Mouse (Mus musculus): ENCODE data around the gene Gm11568.
"Not testable (repeated sequence)": the region's sequence is repeated elsewhere in the genome, so short reads cannot be mapped to it uniquely, and the experiment has no call there.

Gene Gm11568

DNA sequence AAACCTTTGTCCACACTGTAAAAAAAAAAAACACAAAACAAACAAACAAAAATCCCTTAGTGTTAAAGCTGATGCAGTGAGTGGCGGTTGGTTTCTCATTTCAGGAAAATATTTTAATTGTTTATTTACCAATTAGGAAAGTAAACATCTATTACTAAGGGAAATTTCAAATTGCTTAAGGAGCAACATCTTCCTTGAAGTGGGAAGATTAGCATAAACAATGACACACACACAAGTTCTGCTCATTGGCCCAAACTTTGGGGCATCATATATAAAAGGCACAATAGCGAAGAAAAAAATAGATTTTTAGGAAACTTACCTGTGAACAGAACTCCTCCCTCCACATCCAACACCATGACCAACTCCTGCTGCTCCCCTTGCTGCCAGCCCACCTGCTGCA lies at the start of gene Gm11568:
TSS of gene Gm11568 (plus strand) at position 301 of the 400 bp plus-strand sequence.
- DNase-seq, result no peak

DNA sequence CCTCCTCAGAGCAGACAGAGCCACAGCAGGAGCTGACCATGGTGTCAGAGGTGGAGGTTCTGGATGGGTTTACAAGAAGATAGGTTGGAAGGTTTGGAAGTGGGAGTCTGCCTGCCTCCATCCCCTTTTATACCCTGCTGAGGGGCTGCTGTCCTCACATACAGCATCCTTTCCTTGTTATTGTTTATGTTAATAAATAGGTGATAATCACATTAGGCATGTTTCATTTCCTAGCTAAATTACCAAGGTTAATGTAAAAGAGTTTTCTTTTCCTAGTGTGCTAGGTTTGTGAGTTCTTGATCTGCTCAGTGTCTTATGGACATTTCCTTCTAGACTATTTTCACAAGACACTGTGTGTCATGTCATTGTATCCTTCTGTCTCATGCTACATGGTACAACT lies 47.9 kb upstream of the Gm11568 start, which contains the start of gene Krtap4-13:
TSS of gene Krtap4-13 (minus strand) at position 101 of the 400 bp plus-strand sequence.
- DNase-seq, result not testable (repeated sequence)

DNA sequence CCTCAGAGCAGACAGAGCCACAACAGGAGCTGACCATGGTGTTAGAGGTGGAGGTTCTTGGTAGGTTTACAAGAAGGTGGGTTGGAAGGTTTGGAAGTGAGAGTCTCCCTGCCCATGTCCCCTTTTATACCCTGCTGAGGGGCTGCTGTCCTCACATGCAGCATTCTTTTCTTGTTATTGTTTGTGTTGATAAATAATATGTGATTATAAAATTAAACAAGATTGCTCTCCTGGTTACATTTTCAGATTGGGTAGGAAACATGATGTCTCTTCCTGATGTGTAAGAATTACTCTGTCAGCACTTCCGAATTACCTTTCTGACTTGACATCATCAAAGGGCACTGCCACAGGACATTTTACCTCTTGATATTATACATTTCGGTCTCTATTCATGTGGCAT lies 42.2 kb upstream of the Gm11568 start, which contains the start of gene Gm11564:
TSS of gene Gm11564 (minus strand) at position 101 of the 400 bp plus-strand sequence.
- DNase-seq, result not testable (repeated sequence)

DNA sequence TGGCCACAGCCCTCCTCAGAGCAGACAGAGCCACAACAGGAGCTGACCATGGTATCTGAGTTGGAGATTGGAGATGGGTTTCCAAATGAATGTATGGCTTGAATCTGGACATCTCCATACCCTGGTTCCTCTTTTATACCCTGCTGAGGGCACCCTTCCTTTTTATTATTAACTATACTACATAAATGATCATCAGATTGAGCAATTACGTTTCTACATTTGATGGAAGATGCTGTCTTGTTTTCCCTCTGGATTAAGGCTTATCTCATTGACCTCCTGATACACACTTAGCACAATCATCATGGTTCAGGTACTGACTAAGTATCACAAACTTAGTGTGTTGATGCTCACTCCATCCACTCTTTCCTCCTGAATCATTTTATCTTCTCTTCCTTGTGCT lies 19.8 kb upstream of the Gm11568 start, which contains the start of gene 2300003K06Rik:
TSS of gene 2300003K06Rik (minus strand) at position 101 of the 400 bp plus-strand sequence.
- no peak for DNase-seq

DNA sequence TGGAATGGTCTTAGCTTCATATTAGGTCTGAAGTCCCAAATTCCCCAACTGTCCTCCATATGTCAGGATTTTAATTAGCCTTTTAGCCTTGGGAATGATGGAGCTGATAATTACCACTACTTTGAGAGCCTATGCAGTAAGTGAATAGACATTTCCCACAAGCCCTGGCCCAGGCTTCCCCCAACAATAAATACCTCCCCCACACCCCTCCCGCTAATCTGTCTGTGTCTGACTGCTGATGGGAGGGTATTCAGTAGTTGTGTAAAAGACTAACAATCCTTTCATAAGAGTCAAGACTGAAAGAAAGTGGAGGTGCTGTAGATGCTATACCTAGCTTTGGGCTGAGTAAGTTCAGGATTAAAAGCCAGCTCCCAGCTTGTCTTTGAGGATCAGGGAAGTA lies 15.5 kb upstream of the Gm11568 start:
- DNase-seq, result no peak

DNA sequence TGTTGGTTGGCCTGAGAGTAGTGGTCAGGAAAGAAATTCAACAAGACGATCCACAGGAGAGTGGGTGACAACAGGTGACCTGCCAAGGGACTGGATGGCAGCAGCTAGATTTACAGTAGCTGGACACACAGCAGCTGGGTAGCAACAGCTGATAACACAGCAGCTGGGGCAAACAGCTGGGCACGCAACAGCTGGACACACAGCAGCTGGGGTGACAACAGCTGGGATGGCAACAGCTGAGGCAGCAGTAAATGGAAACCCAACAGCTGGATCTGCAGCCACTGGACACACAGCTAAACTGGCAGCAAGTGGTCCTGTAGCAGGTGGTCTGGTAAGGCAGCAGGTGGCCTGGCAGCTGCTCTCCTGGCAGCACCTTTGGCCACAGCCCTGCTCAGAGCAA lies 11.0 kb upstream of the Gm11568 start:
- DNase-seq, result no peak

DNA sequence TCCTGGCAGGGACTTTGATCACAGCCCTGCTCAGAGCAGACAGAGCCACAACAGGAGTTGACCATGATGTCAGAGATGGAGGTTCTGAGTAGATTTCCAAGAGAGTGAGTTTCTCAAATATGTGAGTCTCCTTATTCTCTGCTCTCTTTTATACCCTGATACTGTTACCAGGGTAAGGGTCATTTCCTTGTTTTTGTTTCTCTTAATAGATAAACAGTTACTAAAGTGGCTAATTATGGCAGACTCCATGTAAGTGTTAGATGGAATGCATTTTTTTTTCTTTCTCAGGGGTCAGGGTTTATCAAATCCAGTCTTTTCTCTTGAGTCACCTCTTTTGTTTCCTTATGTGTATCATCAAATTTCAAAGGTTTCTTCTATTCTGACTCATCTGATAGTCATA lies 6.2 kb upstream of the Gm11568 start, which contains the start of gene Krtap4-16:
TSS of gene Krtap4-16 (minus strand) at position 101 of the 400 bp plus-strand sequence.
- no peak for DNase-seq

DNA sequence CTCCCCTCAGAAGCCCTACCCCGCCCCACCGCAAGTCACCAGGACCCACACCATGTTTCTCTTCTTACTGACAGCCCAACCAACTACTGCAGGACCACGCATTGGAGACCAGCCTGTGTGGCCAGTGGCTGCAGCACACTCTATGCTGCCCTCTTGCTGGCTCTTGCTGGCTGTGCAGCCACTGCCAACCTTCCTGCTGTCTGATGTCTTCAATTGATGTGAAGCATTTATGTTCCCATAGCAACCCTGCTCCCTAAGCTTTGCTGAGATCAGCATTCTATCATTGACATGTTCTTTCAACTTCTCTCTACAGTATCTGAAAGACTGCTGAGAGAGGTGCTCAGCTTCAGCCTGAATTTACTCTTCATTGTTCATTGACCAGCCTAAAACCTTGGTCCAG lies 3.6 kb upstream of the Gm11568 start:
- DNase-seq, result no peak

DNA sequence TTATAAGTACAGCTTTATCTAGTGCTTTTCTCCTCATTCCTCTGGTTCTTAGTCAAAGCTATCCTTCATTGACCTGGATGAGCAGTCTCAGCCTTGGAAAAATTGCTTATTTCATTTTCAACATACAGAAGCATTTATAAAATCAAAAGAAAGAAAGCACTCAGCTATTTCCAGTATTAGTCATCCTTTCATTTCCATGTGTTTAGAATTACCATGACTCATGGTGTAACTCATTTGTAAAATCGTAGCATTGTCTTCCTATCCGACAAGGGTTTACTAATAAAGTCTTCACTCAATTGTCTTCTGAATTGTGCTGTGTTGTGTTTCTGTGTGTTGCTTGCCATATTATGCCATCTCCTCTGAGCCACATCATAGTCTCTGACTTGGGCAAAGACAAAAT lies 1.0 kb downstream of the Gm11568 start:
- DNase-seq, result no peak

DNA sequence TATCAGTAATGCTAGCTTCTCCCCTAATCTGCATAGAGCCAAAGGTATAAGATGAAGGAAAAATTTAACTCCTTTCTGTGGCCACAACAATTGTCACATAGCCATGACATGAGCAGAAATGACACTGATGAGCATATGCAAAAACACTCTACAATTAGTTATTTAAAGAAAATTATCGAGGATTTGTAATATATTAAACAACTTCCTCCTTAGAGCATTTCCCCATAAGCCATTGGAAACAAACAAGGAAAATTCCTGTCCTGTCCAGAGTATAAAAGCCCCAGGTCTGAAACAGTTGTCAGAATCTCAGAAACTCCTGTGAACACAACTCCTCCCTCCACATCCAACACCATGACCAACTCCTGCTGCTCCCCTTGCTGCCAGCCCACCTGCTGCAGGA lies 6.5 kb downstream of the Gm11568 start, which contains the start of gene Gm11559:
TSS of gene Gm11559 (plus strand) at position 301 of the 400 bp plus-strand sequence.
- not testable (repeated sequence) for DNase-seq

DNA sequence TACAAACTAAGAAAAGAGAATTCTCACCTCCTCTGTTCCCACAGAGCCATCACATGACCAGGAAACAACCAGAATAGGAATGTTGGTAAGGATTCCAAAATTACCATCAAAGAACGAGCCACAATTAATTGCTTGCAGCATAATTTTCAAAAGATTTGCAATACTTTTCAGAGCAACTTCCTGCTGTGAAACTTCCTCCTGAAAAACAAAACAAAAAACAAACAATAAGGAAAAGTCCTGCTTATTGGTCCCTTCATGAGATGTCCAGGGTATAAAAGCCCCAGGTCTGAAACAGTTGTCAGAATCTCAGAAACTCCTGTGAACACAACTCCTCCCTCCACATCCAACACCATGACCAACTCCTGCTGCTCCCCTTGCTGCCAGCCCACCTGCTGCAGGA lies 15.4 kb downstream of the Gm11568 start, which contains the start of gene Krtap9-1:
TSS of gene Krtap9-1 (plus strand) at position 301 of the 400 bp plus-strand sequence.
- DNase-seq, result not testable (repeated sequence)

DNA sequence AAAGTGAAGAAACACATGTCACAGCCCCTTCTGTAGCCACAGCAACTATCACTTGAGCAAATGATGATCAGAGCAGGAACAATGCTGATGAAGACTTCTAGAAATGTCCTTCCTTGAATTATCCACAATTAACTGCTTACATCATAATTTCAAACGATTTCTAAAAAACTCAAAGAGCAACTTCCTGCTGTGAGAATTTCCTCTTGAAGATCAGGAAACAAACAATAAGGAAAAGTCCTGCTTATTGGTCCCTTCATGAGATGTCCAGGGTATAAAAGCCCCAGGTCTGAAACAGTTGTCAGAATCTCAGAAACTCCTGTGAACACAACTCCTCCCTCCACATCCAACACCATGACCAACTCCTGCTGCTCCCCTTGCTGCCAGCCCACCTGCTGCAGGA lies 21.2 kb downstream of the Gm11568 start, which contains the start of gene Gm11567:
TSS of gene Gm11567 (plus strand) at position 301 of the 400 bp plus-strand sequence.
- not testable (repeated sequence) for DNase-seq

DNA sequence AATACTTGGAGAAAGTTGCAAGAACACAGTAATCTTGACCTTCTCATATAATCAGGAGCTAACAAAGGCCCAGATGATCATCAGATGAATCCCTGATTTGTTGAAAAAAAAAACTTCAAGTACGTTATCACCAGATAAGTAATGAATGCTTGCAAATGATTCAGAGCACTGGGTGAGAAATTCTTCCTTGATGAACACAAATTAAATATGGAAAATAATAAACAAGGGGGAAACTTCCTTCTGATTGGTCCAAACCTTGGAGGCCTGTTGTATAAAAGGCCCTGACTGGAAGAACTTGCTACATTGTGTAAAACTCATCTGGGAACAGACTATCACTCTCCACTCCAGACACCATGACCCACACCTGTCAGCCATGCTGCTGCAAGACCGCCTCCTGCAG lies 49.9 kb downstream of the Gm11568 start, which contains the start of gene Krtap31-1:
TSS of gene Krtap31-1 (plus strand) at position 301 of the 400 bp plus-strand sequence.
- DNase-seq, result no peak

Data from cerebellum, adult 11 months (tissue).